Mouse (Mus musculus): ENCODE data around the gene Gapvd1. TPM values are rescaled to one million over a fixed set of nuclear protein-coding genes. Genes with fewer than 3 reads are reported as not detected.
A peak's percentile ranks its signal among the peaks of the same experiment; 100 is the strongest.
"Not testable (repeated sequence)": the region's sequence is repeated elsewhere in the genome, so short reads cannot be mapped to it uniquely, and the experiment has no call there.

The Gapvd1 gene
- total and polyA plus RNA-seq, 3 experiments = 62.4 to 174 (median 96.7) TPM

GRCm38 (mm10) chr2:34795426-34795825 is 40.4 kb upstream of the Gapvd1 start:
- peaks cover 4 to 21% of the 10 kb centered on the region in 2 experiments for H3K36me3 ChIP-seq (ENCODE audit: control insufficient read depth in 1 of 2, insufficient read depth in 2 of 2, low read length in 2 of 2)
- no peak overlapping the region for H3K27ac ChIP-seq (ENCODE audit: control insufficient read depth, low read depth, low read length)
- no peaks in the 10 kb centered on the region for H3K9me3 ChIP-seq (replicated peaks; ENCODE audit: insufficient read depth, low read length)
- H3K9ac ChIP-seq (ENCODE audit: control insufficient read depth, low read depth, low read length, poor library complexity, severe bottlenecking) = no peak overlapping the region
- no peak overlapping the region for H3K4me3 ChIP-seq (ENCODE audit: control insufficient read depth in 1 of 2, insufficient read depth in 1 of 2, low read depth in 2 of 2, low read length in 2 of 2)
- H3K79me2 ChIP-seq (ENCODE audit: control insufficient read depth, insufficient read depth, low read length, poor library complexity) = peaks cover 7% of the 10 kb centered on the region
- peak; percentile 57 for DNase-seq (ENCODE audit: low read depth, low spot score)
- TF ChIP-seq JUND (IDR thresholded peaks at IDR 0.05; ENCODE audit: low read depth, low read length) (no peak), TCF12 (IDR thresholded peaks at IDR 0.05; ENCODE audit: low read depth, low read length) (peak; percentile 66), TAL1 (IDR thresholded peaks at IDR 0.05; ENCODE audit: low read length) (peak; percentile 72), RCOR1 (IDR thresholded peaks at IDR 0.05; ENCODE audit: low read depth, low read length) (0 out of 2 replicates have a peak, but pooled peaks have one; percentile 31), EP300 (IDR thresholded peaks at IDR 0.05; ENCODE audit: low read depth in 1 of 2, low read length in 2 of 2) (peak; percentile 75 to 77), RAD21 (IDR thresholded peaks at IDR 0.05; ENCODE audit: low read depth, low read length) (no peak), GATA1 (IDR thresholded peaks at IDR 0.05; ENCODE audit: low read depth, low read length) (peak; percentile 79), SIN3A (IDR thresholded peaks at IDR 0.05; ENCODE audit: low read length) (no peak), ETS1 (IDR thresholded peaks at IDR 0.05; ENCODE audit: low read depth, low read length) (0 out of 2 replicates have a peak, but pooled peaks have one; percentile 25), BHLHE40 (IDR thresholded peaks at IDR 0.05; ENCODE audit: borderline replicate concordance, low read depth, low read length) (no peak)
- H3K27me3 ChIP-seq (ENCODE audit: control insufficient read depth in 1 of 2, insufficient read depth in 2 of 2, low read length in 2 of 2) = no peaks in the 10 kb centered on the region
- peaks cover 0 to 23% of the 10 kb centered on the region in 2 experiments for H3K4me1 ChIP-seq (ENCODE audit: control insufficient read depth in 1 of 2, insufficient read depth in 2 of 2, low read length in 2 of 2)

GRCm38 (mm10) chr2:34794511-34794910 is 39.5 kb upstream of the Gapvd1 start:
- no peak for DNase-seq (ENCODE audit: low read depth, low spot score)
- Histone ChIP-seq H3K4me1 (ENCODE audit: control insufficient read depth in 1 of 2, insufficient read depth in 2 of 2, low read length in 2 of 2) (peaks cover 0 to 23% of the 10 kb centered on the region in 2 experiments; a peak in 3 of 4 replicates), H3K79me2 (ENCODE audit: control insufficient read depth, insufficient read depth, low read length, poor library complexity) (peaks cover 6% of the 10 kb centered on the region), H3K27ac (ENCODE audit: control insufficient read depth, low read depth, low read length) (no peak overlapping the region), H3K36me3 (ENCODE audit: control insufficient read depth in 1 of 2, insufficient read depth in 2 of 2, low read length in 2 of 2) (peaks cover 4 to 20% of the 10 kb centered on the region in 2 experiments), H3K9me3 (replicated peaks; ENCODE audit: insufficient read depth, low read length) (no peaks in the 10 kb centered on the region), H3K27me3 (ENCODE audit: control insufficient read depth in 1 of 2, insufficient read depth in 2 of 2, low read length in 2 of 2) (no peaks in the 10 kb centered on the region), H3K4me3 (ENCODE audit: control insufficient read depth in 1 of 2, insufficient read depth in 1 of 2, low read depth in 2 of 2, low read length in 2 of 2) (no peak overlapping the region), H3K9ac (ENCODE audit: control insufficient read depth, low read depth, low read length, poor library complexity, severe bottlenecking) (no peak overlapping the region)
- TF ChIP-seq HCFC1 (IDR thresholded peaks at IDR 0.05; ENCODE audit: low read depth, low read length) (no peak), USF2 (IDR thresholded peaks at IDR 0.05; ENCODE audit: borderline replicate concordance in 1 of 2, insufficient read depth in 1 of 2, low read depth in 1 of 2, low read length in 2 of 2) (no peak), BHLHE40 (IDR thresholded peaks at IDR 0.05; ENCODE audit: borderline replicate concordance, low read depth, low read length) (no peak)

- TF ChIP-seq ZNF384 (IDR thresholded peaks at IDR 0.05; ENCODE audit: low read depth, low read length) = peak; percentile 68
- not testable (repeated sequence) for H3K27me3 ChIP-seq (ENCODE audit: control insufficient read depth in 1 of 2, insufficient read depth in 2 of 2, low read length in 2 of 2); H3K9ac ChIP-seq (ENCODE audit: control insufficient read depth, low read depth, low read length, poor library complexity, severe bottlenecking); H3K4me3 ChIP-seq (ENCODE audit: control insufficient read depth in 1 of 2, insufficient read depth in 1 of 2, low read depth in 2 of 2, low read length in 2 of 2); H3K9me3 ChIP-seq (replicated peaks; ENCODE audit: insufficient read depth, low read length); H3K27ac ChIP-seq (ENCODE audit: control insufficient read depth, low read depth, low read length); H3K79me2 ChIP-seq (ENCODE audit: control insufficient read depth, insufficient read depth, low read length, poor library complexity); DNase-seq (ENCODE audit: low read depth, low spot score)
- peaks cover 0 to 13% of the 10 kb centered on the region in 2 experiments; a peak in 1 of 4 replicates for H3K4me1 ChIP-seq (ENCODE audit: control insufficient read depth in 1 of 2, insufficient read depth in 2 of 2, low read length in 2 of 2)
- peaks cover 4 to 12% of the 10 kb centered on the region in 2 experiments for H3K36me3 ChIP-seq (ENCODE audit: control insufficient read depth in 1 of 2, insufficient read depth in 2 of 2, low read length in 2 of 2)
Measured at GRCm38 (mm10) chr2:34792543-34792942, 37.5 kb upstream of the Gapvd1 start.

Data from MEL (cell line).